In genomic region chr7:125753326-125753715, GRCm38 (mm10) we compare ENCODE assay signal across 26 mouse cellular contexts. TPM values are rescaled to one million over a fixed set of nuclear protein-coding genes. Genes with fewer than 3 reads are reported as not detected.
A peak's percentile ranks its signal among the peaks of the same experiment; 100 is the strongest.
DNase-seq lines count a peak whose midpoint lies in the region; ATAC-seq lines count a peak whose summit lies in the region.
"Had no signal": no experiment of that assay in that cellular context is flagged by ENCODE, and none has a peak within 500 bp of the region (broad histone marks: within the 10 kb centered on the region; RNA-seq: fewer than 3 reads in every experiment).

No protein-coding gene starts in this region.

- WGBS in heart, embryonic 15.5 days, result 64% methylated on average over 3 of the region's 3 CpGs

- no peaks in the 10 kb centered on the region for H3K9me3 ChIP-seq in heart, embryonic 15.5 days (replicated peaks)
- H3K9me3 ChIP-seq: embryonic facial prominence, embryonic 12.5 days; forebrain, embryonic 12.5 days; hindbrain, embryonic 15.5 days; intestine, embryonic 15.5 days; liver, embryonic 13.5 days; neural tube, embryonic 13.5 days had no signal

- no peaks in the 10 kb centered on the region for H3K36me3 ChIP-seq in heart, embryonic 15.5 days
- H3K36me3 ChIP-seq: embryonic facial prominence, embryonic 12.5 days; hindbrain, embryonic 15.5 days; intestine, embryonic 15.5 days; liver, embryonic 13.5 days had no signal

- H3K27me3 ChIP-seq in heart, embryonic 15.5 days, result no peaks in the 10 kb centered on the region
- H3K27me3 ChIP-seq: embryonic facial prominence, embryonic 12.5 days; forebrain, embryonic 12.5 days; hindbrain, embryonic 15.5 days; intestine, embryonic 15.5 days; liver, embryonic 13.5 days; neural tube, embryonic 13.5 days; Patski had no signal

- H3K27ac ChIP-seq in heart, embryonic 15.5 days, result peak overlapping the region; percentile 92
- H3K27ac ChIP-seq: embryonic facial prominence, embryonic 12.5 days; forebrain, embryonic 12.5 days; hindbrain, embryonic 15.5 days; intestine, embryonic 15.5 days; left cerebral cortex, adult 2 months; liver, embryonic 13.5 days; neural tube, embryonic 13.5 days had no signal

- H3K4me1 ChIP-seq in heart, embryonic 15.5 days (replicated peaks), result peaks cover 50% of the 10 kb centered on the region
- H3K4me1 ChIP-seq: embryonic facial prominence, embryonic 12.5 days; forebrain, embryonic 12.5 days; hindbrain, embryonic 15.5 days; intestine, embryonic 15.5 days; neural tube, embryonic 13.5 days had no signal

- intact Hi-C loops in heart, postnatal 25 days (cut with DNase I), result no loop called here

- peak; percentile 65 for ATAC-seq in heart, embryonic 15.5 days (replicated peaks; ENCODE audit: insufficient number of reproducible peaks, insufficient read depth, low FRiP score, low read depth)
- ATAC-seq in erythroid progenitor cell, adult 5-6 weeks (replicated peaks; ENCODE audit: low FRiP score, poor library complexity, severe bottlenecking), result no peak
- ATAC-seq: CD4-positive, CD25-positive, alpha-beta regulatory T cell, adult 4 months; intestine, embryonic 15.5 days; Patski had no signal

- H3K9ac ChIP-seq in heart, embryonic 15.5 days, result no peak overlapping the region
- H3K9ac ChIP-seq: embryonic facial prominence, embryonic 12.5 days; forebrain, embryonic 12.5 days; hindbrain, embryonic 15.5 days; intestine, embryonic 15.5 days; liver, embryonic 13.5 days; neural tube, embryonic 13.5 days had no signal

- H3K4me2 ChIP-seq in heart, embryonic 15.5 days, result no peak overlapping the region
- H3K4me2 ChIP-seq: embryonic facial prominence, embryonic 12.5 days; forebrain, embryonic 12.5 days; hindbrain, embryonic 15.5 days; intestine, embryonic 15.5 days; liver, embryonic 13.5 days; neural tube, embryonic 13.5 days had no signal

- DNase-seq in heart, adult 11 months, result peak; percentile 91
- DNase-seq in heart, postnatal 25 days (ENCODE audit: low spot score), result no peak
- DNase-seq in kidney, adult 9 months, result peak; percentile 23
- no peak for DNase-seq in kidney, postnatal 25 days
- peak; percentile 11 for DNase-seq in R1 (ENCODE audit: low read depth, low spot score)
- no peak for DNase-seq in Muller cell, postnatal 12 days (ENCODE audit: inconsistent ontology term)
- DNase-seq: cerebellum, adult 18-20 months; cerebellum, postnatal 25 days; gastrocnemius, postnatal 25 days; liver, embryonic 13.5 days; lung, adult 2 months; lung, postnatal 4 days; midbrain, embryonic 14.5 days; right cerebral cortex, adult 18-20 months; right cerebral cortex, postnatal 4 days; thymus, adult 2 months had no signal

- no peak overlapping the region for H3K4me3 ChIP-seq in heart, embryonic 15.5 days
- H3K4me3 ChIP-seq: embryonic facial prominence, embryonic 12.5 days; forebrain, embryonic 12.5 days; hindbrain, embryonic 15.5 days; intestine, embryonic 15.5 days; left cerebral cortex, adult 2 months; liver, embryonic 13.5 days; neural tube, embryonic 13.5 days had no signal

RNA-seq across cellular contexts. Expression of gene D430042O09Rik, which starts 45.6 kb away (rescaled TPM):
- total RNA-seq in heart, postnatal 25 days (2021), result 10 to 100 TPM; 11.2 to 13.5 TPM
- 6.2 and 8.0 TPM in 2 replicates for polyA plus RNA-seq in heart, embryonic 15.5 days (2015; fragmentation: Nextera tagmentation; extraction: Ambion mirVana)
- total RNA-seq in erythroid progenitor cell, adult 5-6 weeks (2015; ENCODE audit: low replicate concordance), result 5.9 and 15.1 TPM in 2 replicates
- total RNA-seq in erythroid progenitor cell, adult 5-6 weeks (2017; ENCODE audit: low replicate concordance), result 4.7 and 9.5 TPM in 2 replicates

RNA-seq across cellular contexts. Expression of gene Gtf3c1, which starts 45.7 kb away (rescaled TPM):
- total RNA-seq in heart, postnatal 25 days (2021), result 10 to 100 TPM; 60.1 to 65.7 TPM
- polyA plus RNA-seq in heart, embryonic 15.5 days (2015; fragmentation: Nextera tagmentation; extraction: Ambion mirVana), result 23.9 and 30.2 TPM in 2 replicates
- 6.1 and 11.3 TPM in 2 replicates for total RNA-seq in erythroid progenitor cell, adult 5-6 weeks (2015; ENCODE audit: low replicate concordance)
- 18.6 and 47.6 TPM in 2 replicates for total RNA-seq in erythroid progenitor cell, adult 5-6 weeks (2017; ENCODE audit: low replicate concordance)

Comparison
In these comparisons a context has a peak if more than half of its experiments do, and no peak if none do; other contexts are left out.
1. DNase-seq: peak in heart, adult 11 months (single experiment), kidney, adult 9 months (single experiment) and R1 (single experiment); none in heart, postnatal 25 days (single experiment), kidney, postnatal 25 days (0 of 2) and Muller cell, postnatal 12 days (single experiment).